Mouse (Mus musculus) urinary bladder, postnatal 10 days (tissue): Measurements from ENCODE around the gene Hbb-bh1.
"Not testable (repeated sequence)": the region's sequence is repeated elsewhere in the genome, so short reads cannot be mapped to it uniquely, and the experiment has no call there.

Source experiments
- DNase-seq: peaks from one replicate; pipeline ENCODE4 v3.0.0; 2022; ENCODE audit warnings: low spot score

The Hbb-bh1 gene

GRCm38 (mm10) chr7:103812174-103812573, 30.8 kb downstream of the Hbb-bh1 start:
- DNase-seq = no peak

- DNase-seq = no peak
These were observed 31.6 kb downstream of the Hbb-bh1 start for GRCm38 (mm10) chr7:103811223-103811845.

GRCm38 (mm10) chr7:103810746-103811145, 32.2 kb downstream of the Hbb-bh1 start:
- no peak for DNase-seq

GRCm38 (mm10) chr7:103810296-103810695, 32.7 kb downstream of the Hbb-bh1 start:
- no peak for DNase-seq

- no peak for DNase-seq
These were observed 33.2 kb downstream of the Hbb-bh1 start for GRCm38 (mm10) chr7:103809801-103810155.

DNA sequence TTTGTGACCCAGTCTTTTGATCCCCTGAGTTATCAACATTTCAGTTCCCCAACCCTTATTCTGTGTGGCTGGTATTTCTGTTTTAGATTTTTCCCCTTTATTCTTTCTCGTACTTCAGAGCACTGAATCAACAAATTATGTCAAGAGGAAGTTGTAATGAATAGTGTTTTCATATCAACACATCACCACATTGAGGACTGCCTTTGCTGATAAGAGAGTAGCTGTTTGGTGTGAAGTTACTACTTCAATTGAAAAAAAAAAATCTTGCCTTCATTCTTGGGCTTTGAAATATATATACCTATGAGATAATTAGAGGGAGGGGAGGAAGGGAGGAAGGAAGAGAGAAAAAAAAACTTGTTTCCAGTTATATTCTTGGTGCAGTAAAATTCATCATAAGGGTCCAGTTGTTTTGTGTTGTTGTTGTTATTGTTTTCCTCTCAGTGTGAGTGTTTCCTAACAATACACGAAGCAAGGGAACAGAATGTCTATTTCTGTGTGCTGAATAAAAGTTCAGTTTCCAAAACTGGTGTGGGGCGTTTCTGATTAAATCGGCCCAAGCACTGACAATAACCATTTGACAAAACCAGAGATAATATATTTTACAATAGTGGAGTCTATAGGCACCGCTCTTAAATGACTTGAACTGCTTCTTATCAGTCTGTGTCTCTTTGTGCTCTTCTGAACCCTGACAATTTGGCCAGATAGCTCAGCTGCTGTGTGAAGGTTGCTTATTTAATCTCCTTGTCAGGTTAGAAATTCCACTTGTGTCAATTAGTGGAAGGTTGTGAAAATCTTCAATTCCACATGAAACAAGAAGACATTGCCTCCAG, 33.8 kb downstream of the Hbb-bh1 start:
- DNase-seq = no peak

GRCm38 (mm10) chr7:103808120-103808519, 34.8 kb downstream of the Hbb-bh1 start:
- DNase-seq = not testable (repeated sequence)

GRCm38 (mm10) chr7:103806856-103807255, 36.1 kb downstream of the Hbb-bh1 start:
- DNase-seq = no peak

- no peak for DNase-seq
These were observed 50.1 kb downstream of the Hbb-bh1 start for GRCm38 (mm10) chr7:103792669-103793388.

DNA sequence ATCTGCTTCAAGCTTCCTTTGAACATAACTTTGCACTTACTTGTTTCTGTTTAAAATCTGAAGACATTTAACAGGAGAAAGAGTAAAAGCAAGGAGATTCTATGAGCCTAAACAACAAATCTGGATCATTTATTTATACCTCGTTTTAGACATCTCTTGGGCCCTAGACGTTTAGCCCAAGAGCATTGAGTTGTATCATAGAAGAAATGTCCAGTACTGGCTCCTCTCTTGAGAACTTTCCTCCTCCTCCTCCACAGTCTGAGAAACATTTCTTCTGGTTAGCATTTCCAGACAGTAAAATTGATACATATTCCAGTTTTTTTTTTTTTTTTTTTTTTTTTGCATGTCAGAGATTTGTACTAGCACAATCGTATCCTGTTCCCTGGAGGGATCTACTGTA, 51.2 kb downstream of the Hbb-bh1 start, which contains the start of gene Olfr67:
Olfr67 (minus strand) TSS at position 101 of the 400 bp plus-strand sequence.
- no peak for DNase-seq
